Mouse (Mus musculus) urinary bladder, postnatal 36 days (tissue): ENCODE measurements around the gene 2210016L21Rik.
A peak's percentile ranks its signal among the peaks of the same experiment; 100 is the strongest.
"Not testable (repeated sequence)": the region's sequence is repeated elsewhere in the genome, so short reads cannot be mapped to it uniquely, and the experiment has no call there.

Experiments
- DNase-seq, 2 experiments: peaks; one replicate each; pipeline ENCODE4 v3.0.0; 2022; ENCODE audit warnings: low spot score in 2 of 2, mixed read lengths in 1 of 2

The 2210016L21Rik gene

DNA sequence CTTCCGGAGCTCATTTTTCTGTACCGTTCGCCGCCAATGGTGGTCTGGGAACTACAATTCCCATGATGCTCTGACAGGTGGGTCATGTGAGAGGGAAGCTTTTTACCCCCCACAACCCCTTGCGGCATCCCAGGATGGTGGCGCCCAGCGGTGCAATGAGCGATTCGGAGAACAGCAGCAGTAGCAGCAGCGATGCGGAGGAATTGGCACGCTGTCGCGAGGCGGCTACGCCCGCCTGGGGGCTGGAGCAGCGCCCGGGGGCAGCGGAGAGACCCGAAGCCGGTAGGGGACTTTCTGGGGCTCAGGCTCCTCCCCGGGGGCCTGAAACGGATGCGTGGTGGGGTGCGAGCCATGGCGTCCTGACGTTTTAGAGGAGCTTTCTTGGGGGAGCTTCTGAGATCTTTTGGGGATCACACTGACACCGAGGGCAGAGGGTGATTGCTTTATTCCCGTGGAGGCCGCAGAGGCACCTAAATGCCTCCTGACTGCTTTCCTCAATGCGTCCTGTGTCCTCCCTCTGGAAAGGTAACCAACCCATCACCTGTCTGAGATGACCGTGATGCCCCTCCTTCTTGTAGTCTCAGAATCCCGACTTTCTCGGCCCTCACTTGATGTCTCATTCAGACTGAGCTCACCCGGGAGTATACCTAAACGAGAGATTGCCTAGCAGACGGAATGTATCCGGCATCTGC, at the start of gene 2210016L21Rik:
TSS of gene 2210016L21Rik (plus strand) at position 85 of the 692 bp plus-strand sequence.
- peak; percentile 70 to 77 for DNase-seq

- no peak for DNase-seq
Measured at GRCm38 (mm10) chr5:114895542-114895941, 46.4 kb upstream of the 2210016L21Rik start.

GRCm38 (mm10) chr5:114896688-114897373, 45.1 kb upstream of the 2210016L21Rik start, which contains the start of gene Oasl2:
Oasl2 (plus strand) TSS chr5:114896936.
- peak in 1 of 2 experiments; percentile 6 for DNase-seq

- DNase-seq: peak in 1 of 2 experiments; percentile 39
Measured at GRCm38 (mm10) chr5:114897374-114897793, 44.6 kb upstream of the 2210016L21Rik start.

GRCm38 (mm10) chr5:114898857-114899256, 43.1 kb upstream of the 2210016L21Rik start:
- DNase-seq: no peak

GRCm38 (mm10) chr5:114902413-114902812, 39.5 kb upstream of the 2210016L21Rik start:
- no peak for DNase-seq

GRCm38 (mm10) chr5:114908598-114909305, 33.2 kb upstream of the 2210016L21Rik start:
- no peak for DNase-seq

DNA sequence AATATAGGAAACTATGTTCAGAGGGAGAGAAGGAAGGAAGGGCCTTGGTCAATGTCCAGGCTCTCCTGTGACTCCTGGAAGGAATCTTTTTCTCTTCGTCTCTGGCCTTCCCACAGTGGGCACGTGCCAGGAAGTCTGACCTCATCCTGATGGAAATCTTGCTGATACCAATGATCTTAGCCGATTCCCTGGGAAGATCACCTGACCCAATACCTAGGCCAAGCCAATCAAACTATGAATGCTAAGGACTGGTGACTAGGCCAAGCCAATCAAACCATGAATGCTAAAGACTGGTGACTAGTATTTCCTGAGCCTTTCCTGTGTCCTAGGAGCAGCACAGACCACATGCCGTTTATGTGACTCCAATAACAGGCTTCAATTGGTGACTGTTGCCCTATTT, 28.3 kb upstream of the 2210016L21Rik start:
- no peak for DNase-seq

DNA sequence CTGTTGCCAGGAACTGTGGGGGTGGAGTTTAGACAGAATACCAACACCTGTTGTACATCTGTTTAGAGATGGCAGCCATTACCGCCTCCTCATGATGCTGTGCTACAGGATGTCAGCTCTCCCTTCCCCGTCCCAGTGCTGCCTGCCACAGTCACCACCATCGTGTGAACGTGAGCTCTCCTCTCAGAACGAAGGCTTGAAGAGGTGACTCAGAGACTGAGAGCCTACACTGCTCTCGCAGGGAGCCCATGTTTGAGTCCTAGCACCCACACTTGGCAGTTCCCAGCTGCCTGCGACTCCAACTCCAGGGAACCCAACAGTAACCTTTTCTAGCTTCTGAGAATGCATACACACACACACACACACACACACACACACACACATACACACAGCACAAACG, 27.1 kb upstream of the 2210016L21Rik start:
- DNase-seq: no peak

DNA sequence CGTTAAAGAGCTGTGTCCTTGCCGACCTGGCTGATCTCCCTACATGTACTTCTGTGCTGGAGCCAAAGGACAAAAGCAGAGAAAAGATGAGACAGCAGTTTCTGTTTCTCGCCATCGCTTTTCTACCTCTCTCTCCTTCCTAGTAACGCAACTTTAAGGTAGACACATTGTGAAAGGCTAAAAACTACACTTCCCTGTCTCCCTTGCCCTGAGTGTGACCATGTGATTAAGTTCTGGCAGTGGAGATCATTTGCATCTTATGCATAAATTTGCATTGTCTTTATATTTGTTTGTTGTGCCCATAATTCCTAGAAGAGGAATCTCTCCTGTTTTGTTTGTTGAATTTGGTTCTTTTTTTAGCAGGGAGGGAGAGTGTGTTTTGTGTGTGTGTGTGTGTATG, 26.1 kb upstream of the 2210016L21Rik start:
- DNase-seq: no peak

- DNase-seq: no peak
Measured at GRCm38 (mm10) chr5:114916777-114917176, 25.2 kb upstream of the 2210016L21Rik start.

- DNase-seq: not testable (repeated sequence)
Measured at GRCm38 (mm10) chr5:114917357-114917756, 24.6 kb upstream of the 2210016L21Rik start.

DNA sequence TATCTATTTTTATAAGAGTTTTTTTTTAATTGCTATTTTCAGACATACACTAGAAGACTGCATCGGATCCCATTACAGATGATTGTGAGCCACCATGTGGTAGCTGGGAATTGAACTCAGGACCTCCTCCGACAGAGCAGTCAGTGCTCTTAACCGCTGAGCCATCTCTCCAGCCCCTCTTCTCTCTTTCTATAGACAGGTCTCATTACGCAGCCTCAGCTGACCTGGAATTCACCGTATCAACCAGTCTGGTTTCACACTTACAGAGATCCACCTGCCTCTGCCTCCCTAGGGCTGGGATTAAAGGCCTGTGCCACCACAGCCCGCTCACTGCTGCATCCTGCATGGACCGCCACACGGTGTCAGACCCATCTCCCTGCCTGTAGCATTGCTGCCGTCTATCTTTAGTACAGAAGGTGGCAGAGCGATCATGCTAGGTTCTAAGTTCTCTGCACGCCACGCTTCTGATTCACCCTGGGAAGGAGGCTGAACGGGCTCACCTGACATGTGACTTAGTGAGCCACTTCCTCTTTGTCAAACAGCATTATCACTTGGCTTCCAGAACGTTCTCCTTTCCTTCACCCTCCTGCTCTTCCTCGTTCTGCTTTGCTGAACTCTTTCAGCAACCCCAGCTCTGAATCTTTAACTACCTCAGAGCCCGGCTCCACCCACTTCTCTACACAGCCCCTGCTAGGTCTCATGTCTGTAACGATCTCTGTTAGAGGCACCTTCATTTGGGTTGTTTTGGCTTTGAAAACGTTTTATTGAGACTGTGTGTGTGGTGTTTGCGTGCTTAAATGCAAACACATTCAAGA, 20.2 kb upstream of the 2210016L21Rik start:
- peak; percentile 5 to 15 for DNase-seq

- no peak for DNase-seq
Measured at GRCm38 (mm10) chr5:114922366-114922731, 19.6 kb upstream of the 2210016L21Rik start.

GRCm38 (mm10) chr5:114922998-114923473, 18.9 kb upstream of the 2210016L21Rik start, which contains the start of gene Oasl1:
Oasl1 (plus strand) TSS chr5:114923240.
- DNase-seq: peak; percentile 32 to 40

- DNase-seq: no peak
Measured at GRCm38 (mm10) chr5:114926153-114926684, 15.7 kb upstream of the 2210016L21Rik start.

DNA sequence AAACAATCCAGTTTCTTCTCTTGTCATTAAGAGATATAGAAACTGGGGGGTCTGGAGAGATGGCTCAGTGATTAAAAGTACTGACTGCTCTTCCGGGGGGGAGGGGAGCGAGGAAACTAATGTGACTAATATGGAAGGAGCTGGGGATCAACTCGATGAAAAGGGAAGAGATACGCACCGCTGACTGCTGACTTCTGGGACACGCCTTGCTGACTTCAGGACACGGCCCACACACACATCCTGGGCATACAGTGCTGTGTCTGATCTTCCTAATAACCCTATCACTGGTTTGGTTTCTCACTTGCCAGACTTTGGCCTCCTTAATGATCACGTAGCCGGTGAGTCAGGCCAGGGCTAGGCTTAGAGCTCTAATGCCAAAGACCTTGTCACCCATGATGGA, 15.2 kb upstream of the 2210016L21Rik start:
- DNase-seq: no peak

- DNase-seq: no peak
Measured at GRCm38 (mm10) chr5:114931626-114932025, 10.3 kb upstream of the 2210016L21Rik start.

DNA sequence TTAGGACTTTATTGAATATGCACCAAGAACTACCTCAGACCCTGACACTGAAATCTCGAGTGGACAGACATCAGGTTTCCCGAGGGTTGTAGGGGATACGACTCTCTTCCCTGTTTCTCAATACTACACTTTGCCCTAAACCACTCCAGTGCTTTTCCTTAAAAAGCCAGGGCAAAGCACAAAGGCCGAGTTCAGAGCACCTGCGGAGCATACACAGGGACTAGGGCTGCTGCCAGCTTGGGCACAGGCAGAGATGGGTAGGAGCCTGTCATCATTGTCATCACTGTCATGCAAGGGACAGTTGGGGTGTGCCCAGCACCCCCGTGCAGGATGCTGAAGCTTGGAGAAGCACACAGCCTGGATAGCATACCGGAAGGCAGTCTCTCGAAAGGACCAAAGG, 8.8 kb upstream of the 2210016L21Rik start:
- DNase-seq: no peak

GRCm38 (mm10) chr5:114935838-114936237, 6.1 kb upstream of the 2210016L21Rik start:
- DNase-seq: no peak

- DNase-seq: not testable (repeated sequence)
Measured at GRCm38 (mm10) chr5:114941138-114941537, 820 bp upstream of the 2210016L21Rik start.
